Mouse (Mus musculus) ES-Bruce4 (cell line): ENCODE data around the gene 4933411K16Rik.

Experiments used
- CTCF ChIP-seq: IDR thresholded peaks from one replicate; pipeline ENCODE4 v1.8.1; 2011; ENCODE audit warnings: low read depth, low read length
- POLR2A ChIP-seq: IDR thresholded peaks from one replicate; pipeline ENCODE4 v1.8.1; 2011; ENCODE audit warnings: low read length; ENCODE audit not compliant: insufficient read depth

DNA sequence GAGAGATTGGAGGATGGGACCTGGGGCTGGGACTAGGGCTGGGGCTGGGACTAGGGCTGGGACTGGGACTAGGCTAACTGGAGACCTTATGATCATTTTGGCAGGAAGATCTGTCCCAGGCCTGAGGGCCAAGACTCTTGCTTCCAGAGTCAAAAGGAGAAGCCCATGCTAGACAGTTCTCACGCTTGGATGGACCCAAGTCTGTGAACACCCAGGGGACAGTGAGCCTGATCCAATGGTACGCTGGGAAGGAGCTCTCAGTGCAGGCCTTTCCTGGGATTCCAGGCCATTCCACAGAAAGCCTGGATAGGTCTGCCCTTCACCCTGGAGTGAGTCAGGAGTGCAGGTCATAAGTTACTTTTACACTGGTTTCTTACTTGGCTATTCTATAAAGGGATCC lies 23.0 kb downstream of the 4933411K16Rik start:
- TF ChIP-seq CTCF (no peak), POLR2A (no peak)
